Mouse (Mus musculus) monocyte, adult 5-6 weeks (primary cell): Measurements from ENCODE around the gene Rasl10a. TPM values are rescaled to one million over a fixed set of nuclear protein-coding genes. Genes with fewer than 3 reads are reported as not detected.
"Not testable (repeated sequence)": the region's sequence is repeated elsewhere in the genome, so short reads cannot be mapped to it uniquely, and the experiment has no call there.

ENCODE experiments used
- ATAC-seq: fragments of 153-309, 156-312 bp; replicated peaks from 2 replicates; pipeline ENCODE4 v1.8.0; 2017; ENCODE audit warnings: mild to moderate bottlenecking; ENCODE audit not compliant: low TSS enrichment, insufficient number of reproducible peaks, severe bottlenecking, poor library complexity, low FRiP score
- total RNA-seq: library from RNA; stranded (forward); fragments of 200-1000, 200-491, 200-594 nt; gene quantifications from 3 replicates; pipeline ENCODE4 v1.2.3, GENCODE M21; 2017

Rasl10a gene
- total RNA-seq, 1 experiment from 2014 or later: not detected

DNA sequence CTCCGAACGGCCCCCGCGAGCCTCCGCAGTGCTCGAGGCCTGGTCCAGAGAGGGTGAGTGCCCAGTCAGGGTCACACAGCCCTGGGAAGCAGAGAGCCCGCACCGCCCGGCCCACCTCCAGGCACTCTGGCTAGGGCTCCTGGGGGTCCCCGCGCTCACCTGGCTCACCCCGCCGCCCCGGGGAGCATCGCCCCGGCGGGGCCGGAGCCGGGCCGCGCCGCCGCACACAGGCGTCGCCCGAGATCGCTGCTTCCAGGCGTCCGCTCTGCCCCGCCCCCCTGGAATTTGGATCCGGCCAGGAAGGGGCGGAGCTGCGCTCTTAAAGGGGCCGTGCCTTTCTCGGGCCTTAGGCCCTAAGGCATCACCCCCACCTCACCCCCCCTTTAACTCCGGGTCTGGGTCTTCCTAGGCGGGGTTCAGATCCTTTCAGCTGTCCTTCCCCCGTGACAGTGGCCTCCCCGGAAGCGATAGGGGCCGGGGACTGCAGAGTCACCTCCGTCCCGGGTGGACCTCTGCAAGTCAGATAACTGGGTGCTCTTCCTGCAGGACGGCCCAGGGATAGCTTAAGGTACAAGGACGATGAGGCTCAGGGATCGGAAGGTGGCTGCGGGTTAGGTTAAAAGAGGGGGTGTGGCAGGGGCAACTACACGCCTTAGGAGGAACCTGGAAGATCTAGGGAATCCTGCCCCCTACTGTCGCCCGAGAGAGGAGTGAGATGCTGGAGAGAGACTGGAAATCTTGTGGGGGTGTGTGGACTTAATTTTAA is 7.3 kb downstream of the Rasl10a start, which contains the start of gene Gas2l1:
Gene Gas2l1 (minus strand): TSS at position 272 of the 766 bp plus-strand sequence.
- peak; percentile 24; the same call in 1 of the 2 replicates for ATAC-seq

- no peak for ATAC-seq
Measured at GRCm38 (mm10) chr11:5067063-5067462, 9.1 kb downstream of the Rasl10a start.

- ATAC-seq: no peak
Measured at GRCm38 (mm10) chr11:5068126-5068971, 10.4 kb downstream of the Rasl10a start.

DNA sequence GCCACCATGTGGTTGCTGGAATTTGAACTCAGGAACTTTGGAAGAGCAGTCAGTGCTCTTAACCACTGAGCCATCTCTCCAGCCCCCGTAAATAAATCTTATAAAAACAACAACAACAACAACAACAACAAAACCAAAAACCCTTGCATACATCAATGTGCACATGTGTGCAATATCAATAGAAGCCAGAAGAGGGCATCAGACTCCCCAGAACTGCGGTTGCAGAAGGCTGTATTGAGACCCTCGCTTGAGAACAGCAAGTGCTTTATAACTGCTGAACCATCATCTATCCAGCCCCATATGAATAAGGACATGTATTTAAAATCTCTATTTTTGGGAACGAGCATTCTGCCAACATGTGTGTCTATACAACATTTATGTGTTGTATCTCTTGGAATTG is 17.0 kb downstream of the Rasl10a start:
- no peak for ATAC-seq

DNA sequence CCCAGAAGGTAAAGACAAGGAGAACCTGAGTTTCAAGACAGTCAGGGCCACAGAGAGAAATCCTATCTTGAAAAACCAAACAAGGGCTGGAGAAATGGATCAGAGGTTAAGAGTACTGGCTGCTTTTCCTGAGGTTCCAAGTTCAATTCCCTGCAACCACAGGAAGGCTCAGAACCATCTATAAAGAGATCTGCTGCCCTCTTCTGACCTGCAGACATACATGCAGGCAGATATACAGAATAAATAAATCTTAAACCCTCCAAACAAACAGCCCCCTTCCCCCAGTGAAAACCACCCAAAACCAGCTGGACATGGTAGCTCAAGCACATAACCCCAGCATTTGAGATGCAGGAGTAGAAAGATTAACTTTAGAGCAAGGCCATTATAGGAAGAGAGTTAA is 17.8 kb downstream of the Rasl10a start:
- no peak for ATAC-seq

DNA sequence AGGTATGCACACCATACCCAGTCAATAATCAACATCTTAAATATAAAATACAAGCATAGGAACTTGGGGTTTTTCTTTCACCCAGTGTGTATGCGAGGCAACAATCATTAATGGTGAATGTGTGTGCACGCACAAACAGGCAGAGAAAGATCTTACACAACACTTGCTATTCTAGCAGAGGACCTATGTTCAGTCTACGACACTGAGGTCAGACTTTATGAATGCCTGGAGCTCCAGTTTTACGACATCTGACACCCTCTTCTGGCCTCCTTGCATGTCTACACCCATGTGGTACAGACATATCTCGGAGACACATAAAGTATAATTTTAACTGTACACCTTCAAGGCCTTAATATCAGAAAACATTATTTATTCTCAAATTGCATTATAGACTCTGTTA is 18.9 kb downstream of the Rasl10a start:
- not testable (repeated sequence) for ATAC-seq

GRCm38 (mm10) chr11:5089147-5089546 is 31.2 kb downstream of the Rasl10a start:
- no peak for ATAC-seq

- ATAC-seq: 0 out of 2 replicates have a peak, but pooled peaks have one; percentile 47
Measured at GRCm38 (mm10) chr11:5091706-5092105, 33.8 kb downstream of the Rasl10a start.

DNA sequence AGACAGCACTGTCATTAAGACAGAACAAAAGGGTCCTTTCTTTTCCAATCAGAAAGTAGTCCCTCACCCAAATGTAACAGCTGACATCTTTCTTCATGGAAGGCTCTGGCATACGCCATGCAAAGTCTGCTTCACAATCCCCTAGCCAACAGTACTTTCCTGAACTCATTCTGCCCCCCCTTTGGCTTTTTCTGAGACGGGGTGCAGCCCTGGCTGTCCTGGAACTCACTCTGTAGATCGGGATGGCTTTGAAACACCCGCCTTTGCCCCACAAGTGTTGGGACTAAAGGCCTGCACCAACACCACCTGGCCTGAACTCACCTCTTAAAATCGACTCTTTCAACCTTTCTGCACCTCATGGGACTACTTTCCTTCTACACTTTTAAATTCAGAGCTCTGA is 37.9 kb downstream of the Rasl10a start:
- no peak for ATAC-seq

DNA sequence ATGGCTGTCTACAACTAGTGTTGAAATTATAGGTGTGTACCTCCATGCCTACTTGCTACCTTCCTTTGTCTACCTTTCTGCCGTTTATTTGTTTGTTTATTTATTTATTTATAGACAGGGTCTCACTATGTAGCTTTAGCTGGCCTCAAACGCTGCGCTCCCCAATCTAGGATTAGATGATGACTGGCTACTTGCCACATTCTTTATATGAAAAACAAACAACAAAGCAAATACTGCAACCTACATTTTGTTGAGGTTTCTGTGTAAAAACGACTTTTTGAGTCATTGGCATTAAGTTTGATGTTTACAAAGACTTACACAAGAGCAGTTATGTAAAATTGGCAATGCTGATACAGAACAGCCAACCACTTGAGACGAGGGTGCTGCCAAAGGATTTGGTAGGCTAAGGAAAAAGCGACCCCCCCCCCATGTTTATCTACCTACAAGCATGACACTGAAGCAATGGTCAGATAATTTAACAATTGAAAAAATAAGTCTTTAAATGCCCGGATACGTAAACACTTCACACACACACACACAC is 38.6 kb downstream of the Rasl10a start:
- ATAC-seq: no peak

DNA sequence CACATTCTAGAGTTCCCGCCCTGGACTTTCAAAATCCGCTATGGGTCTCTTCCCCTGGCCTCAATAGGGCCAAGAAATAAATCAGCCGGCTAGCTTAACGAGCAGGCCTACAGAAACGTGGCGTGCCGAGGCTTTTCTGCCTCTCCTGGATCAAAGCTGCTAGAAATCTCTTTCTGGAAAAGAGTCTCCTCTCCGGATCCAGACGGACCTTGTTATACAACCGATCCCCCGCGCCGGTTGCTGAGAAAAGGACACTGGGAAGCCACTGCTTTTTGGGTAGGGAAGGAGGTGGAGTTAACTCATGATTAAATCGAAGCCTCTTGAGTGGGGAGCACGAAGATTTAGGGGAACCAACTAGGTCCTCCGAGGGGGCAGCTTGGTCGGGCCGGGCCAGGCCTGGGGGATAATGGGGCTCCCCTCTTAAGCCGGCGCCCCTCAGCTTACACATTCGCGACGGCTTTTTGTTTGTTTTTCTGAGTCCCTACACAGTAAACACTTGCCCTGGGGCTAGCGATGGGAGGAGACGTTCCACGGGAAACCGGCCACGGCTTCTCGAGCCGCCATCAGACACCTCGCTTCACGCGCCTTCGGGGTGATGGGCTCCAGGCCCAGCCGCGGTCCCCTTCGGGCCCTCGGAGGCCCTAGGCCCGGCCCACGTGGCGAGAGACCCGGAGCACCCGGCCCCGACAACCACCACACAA is 40.3 kb downstream of the Rasl10a start:
- no peak; the same call in 1 of the 2 replicates for ATAC-seq

GRCm38 (mm10) chr11:5098736-5099542 is 41.0 kb downstream of the Rasl10a start, which contains the start of the genes Rhbdd3 and Ewsr1:
Gene Rhbdd3, plus strand, starts transcription at chr11:5098926.
Gene Ewsr1, minus strand, starts transcription at chr11:5099266.
- peak; percentile 81 for ATAC-seq

DNA sequence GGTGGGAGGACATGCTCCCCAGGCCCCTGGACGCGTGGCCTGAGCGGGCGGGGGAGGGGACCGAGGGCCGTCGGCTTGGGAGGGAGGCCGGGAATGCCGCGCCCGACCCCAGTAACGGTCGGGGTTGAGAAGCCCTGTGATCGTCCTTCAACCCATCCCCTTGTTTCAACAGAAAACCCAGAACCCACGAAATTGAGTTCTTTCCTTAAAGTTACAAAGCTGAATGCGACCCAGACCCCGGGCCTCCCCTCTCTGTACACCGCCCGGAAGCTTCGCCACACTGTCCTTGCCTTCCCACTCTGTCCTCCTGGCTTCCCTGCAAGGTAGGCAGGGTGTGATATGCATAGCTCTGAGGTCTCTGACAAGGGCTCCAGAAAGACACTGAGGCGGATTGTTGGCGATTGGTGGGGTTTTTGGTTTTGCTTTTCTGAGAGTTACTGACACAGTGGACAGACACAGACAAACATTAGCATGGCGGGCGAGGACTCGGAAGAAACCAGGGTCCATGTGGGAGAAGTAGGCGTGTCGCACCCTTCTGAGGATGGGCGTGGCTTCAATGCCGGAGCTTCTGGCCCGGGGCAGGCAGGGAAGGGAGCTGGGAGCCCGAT is 41.8 kb downstream of the Rasl10a start:
- ATAC-seq: peak; percentile 62

- ATAC-seq: no peak
Measured at GRCm38 (mm10) chr11:5100283-5100682, 42.4 kb downstream of the Rasl10a start.

GRCm38 (mm10) chr11:5100801-5101200 is 42.9 kb downstream of the Rasl10a start:
- ATAC-seq: no peak

GRCm38 (mm10) chr11:5101641-5102040 is 43.7 kb downstream of the Rasl10a start:
- no peak for ATAC-seq

GRCm38 (mm10) chr11:5102384-5102783 is 44.5 kb downstream of the Rasl10a start:
- ATAC-seq: no peak
